Mouse (Mus musculus) liver, embryonic 14.5 days (tissue): ENCODE measurements around the gene Med16. TPM values are rescaled to one million over a fixed set of nuclear protein-coding genes. Genes with fewer than 3 reads are reported as not detected.

Experiments used
- ATAC-seq: fragments of 200-750 bp; cut with Nextera tagmentation; 2 replicates; pipeline ENCODE4 v1.8.0; 2017; ENCODE audit warnings: moderate number of reproducible peaks, mild to moderate bottlenecking, moderate library complexity; ENCODE audit not compliant: insufficient read depth
- DNase-seq, 3 experiments: peaks; one replicate each; pipeline ENCODE4 v3.0.0-alpha.2; 2012 to 2013; ENCODE audit warnings: low read depth in 3 of 3, low spot score in 3 of 3
- H3K27ac ChIP-seq: fragments of 300-500 bp; sonication (generic); 2 replicates; pipeline ENCODE4 v1.5.1; 2014; ENCODE audit warnings: moderate library complexity, mild to moderate bottlenecking, control low read depth, inconsistent platforms
- H3K27me3 ChIP-seq: fragments of 300-500 bp; sonication (generic); 2 replicates; pipeline ENCODE4 v1.6.1; 2014; ENCODE audit warnings: mild to moderate bottlenecking, low read length, moderate library complexity; ENCODE audit not compliant: control insufficient read depth, insufficient read depth
- H3K36me3 ChIP-seq: fragments of 300-500 bp; sonication (generic); replicated peaks from 2 replicates; pipeline ENCODE4 v1.6.1; 2014; ENCODE audit warnings: low read depth; ENCODE audit not compliant: control insufficient read depth, insufficient read depth
- H3K4me1 ChIP-seq, 2 experiments: fragments of 200-500 bp in 1 of 2; fragments of 300-500 bp in 1 of 2; sonication (generic) in 1 of 2; replicated peaks; 2 replicates each; pipeline ENCODE4 v1.6.1; 2012 to 2014; ENCODE audit warnings: antibody characterized with exemption in 1 of 2, inconsistent platforms in 1 of 2, low read length in 1 of 2; ENCODE audit not compliant: control insufficient read depth in 2 of 2, insufficient read depth in 2 of 2
- H3K4me2 ChIP-seq: fragments of 300-500 bp; sonication (generic); 2 replicates; pipeline ENCODE4 v1.6.1; 2014; ENCODE audit warnings: low read depth, mild to moderate bottlenecking, control low read depth, moderate library complexity
- H3K4me3 ChIP-seq, 2 experiments: fragments of 200-500 bp in 1 of 2; fragments of 300-500 bp in 1 of 2; sonication (generic) in 1 of 2; 2 replicates each; pipeline ENCODE4 v1.5.1; 2012 to 2014; ENCODE audit warnings: low read depth in 2 of 2, low read length in 2 of 2, mild to moderate bottlenecking in 2 of 2, control low read depth in 1 of 2, inconsistent platforms in 1 of 2, moderate library complexity in 1 of 2; ENCODE audit not compliant: insufficient read depth in 1 of 2
- H3K9ac ChIP-seq: fragments of 300-500 bp; sonication (generic); replicated peaks from 2 replicates; pipeline ENCODE4 v1.6.1; 2014; ENCODE audit warnings: mild to moderate bottlenecking, control low read depth, moderate library complexity
- H3K9me3 ChIP-seq: fragments of 300-500 bp; sonication (generic); 2 replicates; pipeline ENCODE4 v1.6.1; 2016; ENCODE audit warnings: low read length, mixed read lengths; ENCODE audit not compliant: control insufficient read depth
- CTCF ChIP-seq: IDR thresholded peaks from 2 replicates; pipeline ENCODE4 v1.5.1; 2016; ENCODE audit warnings: antibody characterized with exemption, low read depth, control low read depth
- EP300 ChIP-seq: IDR thresholded peaks from 2 replicates; pipeline ENCODE4 v1.6.1; 2016; ENCODE audit warnings: antibody characterized with exemption, low read depth
- WGBS: fragments of 180-500 bp; shearing (Covaris S2); extraction: QIAGEN DNeasy Blood & Tissue Kit; methylation state at CpG from one replicate; pipeline ENCODE4 v1.1.7; 2014; ENCODE audit not compliant: insufficient replicate concordance; 5-methylcytosine and 5-hydroxymethylcytosine counted together
- polyA plus RNA-seq, 2 experiments: library from polyadenylated mRNA; depleted of rRNA in 1 of 2; stranded (reverse) in 1 of 2; unstranded in 1 of 2; fragments of >200 nt; fragmentation: Nextera tagmentation in 1 of 2; extraction: Ambion mirVana in 1 of 2; gene quantifications; 2 replicates each; pipeline versions ENCODE4 v1.2.1 to v1.2.3; 2012 to 2014

Gene Med16
- polyA plus RNA-seq, 2 experiments = 10.0 to 13.3 TPM

- DNase-seq (no peak), ATAC-seq (no peak)
- no peaks in the 10 kb centered on the region; the same call in 1 of the 2 replicates for H3K36me3 ChIP-seq
- no peak overlapping the region for H3K9ac ChIP-seq
- H3K4me3 ChIP-seq = no peak overlapping the region
- H3K4me2 ChIP-seq = no peak overlapping the region
- TF ChIP-seq CTCF (no peak), EP300 (no peak)
- H3K27me3 ChIP-seq = no peaks in the 10 kb centered on the region
- no peaks in the 10 kb centered on the region for H3K9me3 ChIP-seq
- no peak overlapping the region for H3K27ac ChIP-seq
- 65% methylated on average over 9 of the region's 9 CpGs for WGBS
- peaks cover 0 to 11% of the 10 kb centered on the region in 2 experiments; a peak in 3 of 4 replicates for H3K4me1 ChIP-seq
Measured at GRCm38 (mm10) chr10:79933145-79933679, 24.5 kb upstream of the Med16 start.

GRCm38 (mm10) chr10:79932736-79933135 is 24.0 kb upstream of the Med16 start:
- Histone ChIP-seq H3K9ac (no peak overlapping the region), H3K4me1 (peaks cover 0 to 7% of the 10 kb centered on the region in 2 experiments; a peak in 3 of 4 replicates), H3K27ac (no peak overlapping the region)

DNA sequence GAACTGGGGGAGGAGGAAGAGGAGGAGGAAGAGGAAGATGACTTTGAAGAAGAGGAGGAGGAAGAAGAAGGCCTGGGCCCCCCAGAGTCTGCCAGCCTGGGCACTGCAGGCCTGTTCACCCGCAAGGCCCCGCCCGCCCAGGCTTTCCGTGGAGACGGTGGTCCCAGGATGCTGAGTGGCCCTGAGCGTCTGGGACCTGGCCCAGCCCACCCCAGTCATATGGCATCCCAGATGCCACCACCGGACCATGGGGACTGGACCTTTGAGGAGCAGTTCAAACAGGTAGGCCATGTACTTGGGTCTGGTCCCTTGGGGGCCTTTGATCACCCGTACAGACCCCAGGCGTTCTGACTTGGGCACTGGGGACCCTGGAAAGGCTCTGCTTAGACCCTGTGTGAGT is 23.1 kb upstream of the Med16 start:
- H3K9ac ChIP-seq = no peak overlapping the region
- peaks cover 0 to 2% of the 10 kb centered on the region in 2 experiments; a peak in 3 of 4 replicates for H3K4me1 ChIP-seq
- ATAC-seq (no peak), DNase-seq (no peak)
- WGBS = 62% methylated on average over 9 of the region's 9 CpGs
- no peaks in the 10 kb centered on the region for H3K27me3 ChIP-seq
- H3K4me2 ChIP-seq = no peak overlapping the region
- no peak overlapping the region for H3K27ac ChIP-seq
- no peaks in the 10 kb centered on the region for H3K9me3 ChIP-seq
- no peak for TF ChIP-seq CTCF
- TF ChIP-seq EP300 = no peak
- H3K36me3 ChIP-seq = no peaks in the 10 kb centered on the region; the same call in 1 of the 2 replicates
- H3K4me3 ChIP-seq = no peak overlapping the region

More at GRCm38 (mm10) chr10:79932736-79933135, 24.0 kb upstream of the Med16 start:
- DNase-seq (no peak), ATAC-seq (no peak)
- no peak for TF ChIP-seq CTCF
- no peak for TF ChIP-seq EP300
- Histone ChIP-seq H3K9me3 (no peaks in the 10 kb centered on the region), H3K36me3 (no peaks in the 10 kb centered on the region; the same call in 1 of the 2 replicates), H3K4me3 (no peak overlapping the region), H3K27me3 (no peaks in the 10 kb centered on the region), H3K4me2 (no peak overlapping the region)
- 60% methylated on average over 8 of the region's 8 CpGs for WGBS

DNA sequence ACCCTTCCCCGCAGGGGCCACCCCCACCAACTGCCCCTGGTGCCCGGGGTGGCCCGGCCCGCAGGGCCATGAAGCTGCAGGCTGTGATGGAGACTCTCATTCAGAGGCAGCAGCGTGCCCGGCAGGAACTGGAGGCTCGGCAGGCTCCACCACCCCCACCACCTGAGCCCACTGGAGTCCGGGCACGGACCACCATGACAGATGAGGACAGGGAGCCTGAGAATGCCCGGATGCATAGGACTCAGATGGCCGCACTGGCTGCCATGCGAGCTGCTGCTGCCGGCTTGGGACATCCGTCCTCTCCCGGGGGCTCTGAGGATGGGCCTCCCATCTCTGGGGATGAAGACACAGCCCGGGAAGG is 22.1 kb upstream of the Med16 start:
- no peaks in the 10 kb centered on the region for H3K27me3 ChIP-seq
- DNase-seq (no peak), ATAC-seq (no peak)
- WGBS = 85% methylated on average over 16 of the region's 16 CpGs
- H3K4me3 ChIP-seq = no peak overlapping the region
- peaks cover 6 to 7% of the 10 kb centered on the region in 2 experiments for H3K4me1 ChIP-seq
- no peak overlapping the region for H3K4me2 ChIP-seq
- H3K36me3 ChIP-seq = no peaks in the 10 kb centered on the region; the same call in 1 of the 2 replicates
- H3K9ac ChIP-seq = no peak overlapping the region
- TF ChIP-seq EP300 = no peak
- no peak overlapping the region for H3K27ac ChIP-seq
- no peaks in the 10 kb centered on the region for H3K9me3 ChIP-seq

GRCm38 (mm10) chr10:79929967-79930825 is 21.5 kb upstream of the Med16 start:
- no peak for TF ChIP-seq EP300
- TF ChIP-seq CTCF = no peak
- no peak overlapping the region for H3K9ac ChIP-seq
- ATAC-seq (no peak), DNase-seq (no peak)
- no peaks in the 10 kb centered on the region; the same call in 1 of the 2 replicates for H3K36me3 ChIP-seq
- peak overlapping the region; percentile 52; the same call in 1 of the 2 replicates for H3K4me2 ChIP-seq
- H3K4me1 ChIP-seq = peaks cover 9 to 12% of the 10 kb centered on the region in 2 experiments
- H3K27me3 ChIP-seq = no peaks in the 10 kb centered on the region
- WGBS = 77% methylated on average over 18 of the region's 18 CpGs
- no peaks in the 10 kb centered on the region for H3K9me3 ChIP-seq
- no peak overlapping the region for H3K4me3 ChIP-seq
- H3K27ac ChIP-seq = no peak overlapping the region
